Mouse (Mus musculus) cerebellum, adult 8-10 months (tissue): ENCODE data around the gene Fbxw28.
"Not testable (repeated sequence)": the region's sequence is repeated elsewhere in the genome, so short reads cannot be mapped to it uniquely, and the experiment has no call there.

ENCODE experiments used
- DNase-seq: peaks from one replicate; pipeline ENCODE4 v3.0.0; 2022

The Fbxw28 gene

DNA sequence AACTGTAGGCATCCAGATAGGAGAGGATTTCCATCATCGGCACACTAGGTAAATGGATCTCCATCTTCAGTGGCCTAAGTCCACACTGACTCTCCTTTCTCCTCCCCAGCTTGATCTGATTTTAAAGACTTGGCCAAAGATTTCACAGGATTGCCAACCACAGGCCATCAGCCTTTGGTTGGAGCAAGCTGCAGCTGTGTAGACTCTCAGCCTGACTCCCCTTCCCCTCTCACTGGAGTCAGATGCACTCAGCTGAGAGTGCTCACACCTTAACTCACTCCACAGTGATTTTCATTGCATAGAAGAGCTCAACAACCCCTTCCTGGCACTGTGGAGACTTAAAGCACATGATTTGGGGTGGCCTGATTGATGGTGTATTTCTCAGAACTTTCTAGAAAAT is at the start of gene Fbxw28:
TSS of gene Fbxw28 (minus strand) at position 101 of the 400 bp plus-strand sequence.
- DNase-seq: not testable (repeated sequence)

DNA sequence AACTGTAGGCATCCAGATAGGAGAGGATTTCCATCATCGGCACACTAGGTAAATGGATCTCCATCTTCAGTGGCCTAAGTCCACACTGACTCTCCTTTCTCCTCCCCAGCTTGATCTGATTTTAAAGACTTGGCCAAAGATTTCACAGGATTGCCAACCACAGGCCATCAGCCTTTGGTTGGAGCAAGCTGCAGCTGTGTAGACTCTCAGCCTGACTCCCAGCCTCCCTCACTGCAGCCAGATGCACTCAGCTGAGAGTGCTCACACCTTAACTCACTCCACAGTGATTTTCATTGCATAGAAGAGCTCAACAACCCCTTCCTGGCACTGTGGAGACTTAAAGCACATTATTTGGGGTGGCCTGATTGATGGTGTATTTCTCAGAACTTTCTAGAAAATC is 51.9 kb downstream of the Fbxw28 start, which contains the start of gene Fbxw14:
TSS of gene Fbxw14 (minus strand) at position 101 of the 400 bp plus-strand sequence.
- not testable (repeated sequence) for DNase-seq
